Mouse (Mus musculus) G1E (cell line): ENCODE measurements at regions not wholly inside any gene's neighbourhood (a gene's known extent, or its start where the extent isn't known, plus 50 kb on each side); places are given as distances from the start of the nearest gene placed in this dataset.

ENCODE experiments used
- CTCF ChIP-seq: IDR thresholded peaks from 2 replicates; pipeline ENCODE4 v1.5.1; 2012; ENCODE audit warnings: low read depth, low read length, inconsistent platforms, mixed read lengths
- GATA1 ChIP-seq: IDR thresholded peaks from 2 replicates; pipeline ENCODE4 v1.6.1; 2012; ENCODE audit warnings: borderline replicate concordance, low read length, inconsistent platforms, mixed read lengths
- TAL1 ChIP-seq: conservative IDR thresholded peaks from 2 replicates; pipeline ENCODE4 v1.6.1; 2012; ENCODE audit warnings: low read depth, low read length, inconsistent platforms, mixed read lengths

DNA sequence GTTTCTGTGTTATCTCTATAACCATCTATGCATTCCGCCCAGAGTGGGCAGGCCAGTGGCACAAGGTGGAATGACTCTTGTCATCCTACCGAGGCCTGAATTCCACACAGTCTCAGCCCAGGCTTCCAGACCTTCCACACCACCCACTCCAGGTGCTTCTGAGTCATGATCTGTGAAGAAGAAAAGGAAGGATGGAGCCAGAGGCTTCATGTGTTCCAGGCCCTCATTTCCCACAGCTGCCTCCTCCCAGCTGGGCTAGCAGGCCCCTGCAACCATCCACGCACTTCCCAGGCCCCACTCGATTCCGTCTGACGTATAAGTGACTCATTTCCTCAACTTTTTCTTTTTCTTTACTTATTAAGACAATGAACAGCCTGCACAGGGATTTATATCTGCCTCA, 160.7 kb upstream of the Topaz1 start:
- TF ChIP-seq GATA1 (no peak), CTCF (no peak), TAL1 (no peak)
